Mouse (Mus musculus): ENCODE results near the gene Gaa. TPM values are rescaled to one million over a fixed set of nuclear protein-coding genes. Genes with fewer than 3 reads are reported as not detected.

The Gaa gene
- polyA plus RNA-seq, 1 experiment from 2014 or later: 66.0 TPM

DNA sequence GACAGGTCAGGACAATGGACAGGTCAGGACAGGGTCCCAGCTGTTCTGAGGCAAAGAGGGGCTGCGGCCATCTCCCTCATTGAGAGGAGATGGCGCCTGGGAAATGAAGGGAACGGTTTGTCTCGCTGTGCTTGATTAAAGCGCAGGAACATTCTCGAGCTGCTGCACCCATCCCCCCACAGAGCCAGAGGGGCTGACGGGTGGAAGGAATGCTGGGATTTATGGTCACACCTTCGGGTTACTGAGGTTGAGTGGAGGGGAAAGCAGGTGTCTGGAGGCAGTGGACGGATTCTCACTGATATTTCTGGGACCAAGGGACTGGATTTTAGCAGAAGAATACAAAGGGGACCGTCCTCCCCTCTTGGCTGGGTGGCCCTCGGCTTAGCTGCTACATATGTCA is 40.2 kb downstream of the Gaa start:
- H3K4me1 ChIP-seq (ENCODE audit: control insufficient read depth, insufficient read depth, low read length): no peaks in the 10 kb centered on the region
- no peak for ATAC-seq (ENCODE audit: low read depth)
- H3K27me3 ChIP-seq (ENCODE audit: control insufficient read depth, insufficient read depth, low read length): no peaks in the 10 kb centered on the region
- H3K27ac ChIP-seq (ENCODE audit: low read depth, low read length): no peak overlapping the region
- H3K9ac ChIP-seq (replicated peaks; ENCODE audit: low read depth, low read length): no peak overlapping the region
- H3K9me3 ChIP-seq (ENCODE audit: control insufficient read depth, low read length): no peaks in the 10 kb centered on the region
- WGBS: 21% methylated on average over 11 of the region's 11 CpGs
- no peaks in the 10 kb centered on the region for H3K36me3 ChIP-seq (ENCODE audit: control insufficient read depth, insufficient read depth, low read length)
- no peak overlapping the region for H3K4me2 ChIP-seq (ENCODE audit: low read depth, low read length)
- no peak overlapping the region for H3K4me3 ChIP-seq (ENCODE audit: low read depth, low read length)

DNA sequence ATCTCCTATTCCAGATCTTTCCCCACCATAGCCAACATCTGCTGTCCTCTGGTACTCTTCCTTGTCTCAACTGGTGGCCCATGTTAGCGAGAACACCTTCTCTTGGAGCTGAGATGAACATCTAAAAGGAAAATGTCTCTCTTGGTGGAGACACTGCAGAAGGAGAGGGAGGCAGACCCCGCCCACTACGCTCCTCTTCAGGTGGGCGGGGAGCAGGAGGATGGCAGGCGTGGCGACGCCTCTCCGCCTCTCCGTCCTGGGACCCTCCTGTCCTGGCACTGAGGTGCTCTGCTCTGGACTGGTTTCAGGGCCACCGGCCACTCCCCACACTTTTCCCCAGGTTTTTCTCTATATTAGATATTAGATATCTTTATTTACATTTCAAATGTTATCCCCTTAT is 42.9 kb downstream of the Gaa start:
- Histone ChIP-seq H3K9me3 (ENCODE audit: control insufficient read depth, low read length) (no peaks in the 10 kb centered on the region), H3K27me3 (ENCODE audit: control insufficient read depth, insufficient read depth, low read length) (no peaks in the 10 kb centered on the region), H3K27ac (ENCODE audit: low read depth, low read length) (no peak overlapping the region), H3K9ac (replicated peaks; ENCODE audit: low read depth, low read length) (no peak overlapping the region), H3K36me3 (ENCODE audit: control insufficient read depth, insufficient read depth, low read length) (no peaks in the 10 kb centered on the region), H3K4me3 (ENCODE audit: low read depth, low read length) (no peak overlapping the region), H3K4me1 (ENCODE audit: control insufficient read depth, insufficient read depth, low read length) (no peaks in the 10 kb centered on the region), H3K4me2 (ENCODE audit: low read depth, low read length) (no peak overlapping the region)
- 23% methylated on average over 9 of the region's 10 CpGs for WGBS
- ATAC-seq (ENCODE audit: low read depth): no peak

DNA sequence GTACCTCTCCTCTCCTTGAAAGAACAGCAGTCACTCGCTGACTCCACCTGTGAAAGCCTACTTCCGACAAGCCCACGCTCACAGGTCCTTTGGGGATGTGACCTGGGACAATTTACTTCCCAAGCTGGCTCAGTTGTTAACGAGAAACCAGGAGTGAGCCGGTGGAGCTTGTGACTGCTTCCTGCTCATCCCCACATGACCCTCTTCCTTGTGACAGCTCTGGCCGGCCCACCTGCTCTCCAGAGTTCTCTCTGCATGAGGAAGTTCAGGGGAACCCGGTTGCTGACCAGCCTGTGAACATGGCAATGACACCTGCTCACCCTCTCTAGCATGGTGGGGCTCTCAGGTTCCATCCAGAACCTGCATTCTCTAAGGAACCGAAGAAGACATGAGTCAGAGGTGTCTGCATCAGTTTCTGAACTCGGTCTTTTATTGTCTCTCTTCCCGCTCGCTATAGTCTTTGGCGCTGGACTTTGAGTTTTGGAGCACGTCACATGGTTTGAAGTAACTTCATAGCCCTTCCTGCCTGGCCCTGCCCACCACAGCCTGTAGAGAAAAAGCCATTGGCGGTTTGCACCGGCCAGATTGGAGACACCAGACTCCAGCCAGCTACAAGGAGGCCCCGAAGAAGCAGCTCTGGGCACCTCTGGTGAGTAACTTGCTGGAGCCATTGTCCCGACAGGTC is 46.7 kb downstream of the Gaa start:
- no peak for ATAC-seq (ENCODE audit: low read depth)
- Histone ChIP-seq H3K4me1 (ENCODE audit: control insufficient read depth, insufficient read depth, low read length) (no peaks in the 10 kb centered on the region), H3K27me3 (ENCODE audit: control insufficient read depth, insufficient read depth, low read length) (no peaks in the 10 kb centered on the region), H3K9me3 (ENCODE audit: control insufficient read depth, low read length) (no peaks in the 10 kb centered on the region), H3K4me3 (ENCODE audit: low read depth, low read length) (no peak overlapping the region), H3K36me3 (ENCODE audit: control insufficient read depth, insufficient read depth, low read length) (no peaks in the 10 kb centered on the region), H3K4me2 (ENCODE audit: low read depth, low read length) (no peak overlapping the region), H3K27ac (ENCODE audit: low read depth, low read length) (no peak overlapping the region), H3K9ac (replicated peaks; ENCODE audit: low read depth, low read length) (no peak overlapping the region)
- 82% methylated on average over 17 of the region's 17 CpGs for WGBS

DNA sequence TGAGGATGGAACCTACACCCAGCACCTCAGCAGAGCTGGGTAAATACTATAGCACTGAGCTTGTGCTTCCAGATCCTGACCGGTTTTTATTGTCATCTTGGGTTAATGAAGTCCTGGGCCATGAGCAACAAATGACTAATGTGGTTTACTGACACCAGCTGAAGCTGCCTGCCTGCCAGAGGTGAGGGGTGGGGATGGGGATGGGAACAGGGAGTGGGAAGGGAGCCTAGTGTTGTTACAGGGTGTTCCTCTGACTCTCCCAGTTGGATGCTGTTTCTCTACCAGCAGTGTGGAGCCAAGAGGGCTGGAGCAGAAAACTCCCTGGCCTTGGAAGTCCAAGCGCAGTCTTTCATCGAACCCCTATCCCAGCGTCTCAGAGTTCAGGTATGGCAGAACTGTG is 49.0 kb downstream of the Gaa start:
- WGBS: 89% methylated on average over 4 of the region's 4 CpGs
- Histone ChIP-seq H3K9ac (replicated peaks; ENCODE audit: low read depth, low read length) (no peak overlapping the region), H3K4me1 (ENCODE audit: control insufficient read depth, insufficient read depth, low read length) (no peaks in the 10 kb centered on the region), H3K4me2 (ENCODE audit: low read depth, low read length) (no peak overlapping the region), H3K27me3 (ENCODE audit: control insufficient read depth, insufficient read depth, low read length) (no peaks in the 10 kb centered on the region), H3K36me3 (ENCODE audit: control insufficient read depth, insufficient read depth, low read length) (no peaks in the 10 kb centered on the region), H3K27ac (ENCODE audit: low read depth, low read length) (no peak overlapping the region), H3K4me3 (ENCODE audit: low read depth, low read length) (no peak overlapping the region), H3K9me3 (ENCODE audit: control insufficient read depth, low read length) (no peaks in the 10 kb centered on the region)
- no peak for ATAC-seq (ENCODE audit: low read depth)

DNA sequence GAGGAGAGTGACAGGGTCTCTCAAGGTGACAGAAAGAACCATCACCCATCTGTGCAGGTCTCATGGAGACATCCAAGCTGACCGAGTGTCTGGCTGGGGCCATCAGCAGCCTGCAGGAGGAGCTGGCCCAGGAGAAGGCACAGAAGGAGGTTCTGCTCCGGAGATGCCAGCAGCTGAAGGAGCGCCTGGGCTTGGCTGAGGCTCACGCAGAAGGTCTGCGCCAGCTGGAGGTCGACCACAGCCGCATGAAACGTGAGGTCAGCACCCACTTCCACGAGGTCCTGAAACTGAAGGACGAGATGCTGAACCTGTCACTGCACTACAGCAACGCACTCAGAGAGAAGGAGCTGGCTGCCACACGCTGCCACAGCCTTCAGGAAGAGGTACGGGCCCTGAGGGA is 54.8 kb downstream of the Gaa start:
- no peaks in the 10 kb centered on the region for H3K27me3 ChIP-seq (ENCODE audit: control insufficient read depth, insufficient read depth, low read length)
- no peak overlapping the region for H3K27ac ChIP-seq (ENCODE audit: low read depth, low read length)
- H3K4me1 ChIP-seq (ENCODE audit: control insufficient read depth, insufficient read depth, low read length): no peaks in the 10 kb centered on the region
- H3K36me3 ChIP-seq (ENCODE audit: control insufficient read depth, insufficient read depth, low read length): no peaks in the 10 kb centered on the region
- no peak overlapping the region for H3K4me2 ChIP-seq (ENCODE audit: low read depth, low read length)
- H3K9me3 ChIP-seq (ENCODE audit: control insufficient read depth, low read length): no peaks in the 10 kb centered on the region
- ATAC-seq (ENCODE audit: low read depth): no peak
- WGBS: 79% methylated on average over 13 of the region's 13 CpGs
- no peak overlapping the region for H3K4me3 ChIP-seq (ENCODE audit: low read depth, low read length)
- H3K9ac ChIP-seq (replicated peaks; ENCODE audit: low read depth, low read length): no peak overlapping the region

DNA sequence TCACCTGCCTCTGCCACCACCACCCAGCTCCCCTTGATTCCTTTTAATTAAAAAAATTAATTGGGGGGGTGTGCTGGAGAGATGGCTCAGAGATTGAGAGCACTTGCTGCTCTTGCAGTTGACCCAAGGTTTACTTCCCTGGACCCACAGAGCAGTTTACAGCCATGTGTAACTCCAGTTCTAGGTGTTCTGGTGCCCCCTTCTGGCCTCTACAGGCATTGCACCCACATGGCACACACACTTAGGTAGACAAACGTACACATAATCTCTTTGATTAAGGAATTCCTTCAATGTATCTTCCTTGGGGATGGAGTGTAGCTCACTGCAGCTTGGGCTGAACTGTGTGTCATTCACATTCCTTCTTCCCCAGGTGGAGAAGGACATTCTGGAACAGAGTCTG is 57.4 kb downstream of the Gaa start:
- no peak for ATAC-seq (ENCODE audit: low read depth)
- WGBS: 91% methylated on average over 1 of the region's 1 CpGs
- Histone ChIP-seq H3K27ac (ENCODE audit: low read depth, low read length) (no peak overlapping the region), H3K36me3 (ENCODE audit: control insufficient read depth, insufficient read depth, low read length) (no peaks in the 10 kb centered on the region), H3K4me1 (ENCODE audit: control insufficient read depth, insufficient read depth, low read length) (no peaks in the 10 kb centered on the region), H3K9ac (replicated peaks; ENCODE audit: low read depth, low read length) (no peak overlapping the region), H3K4me2 (ENCODE audit: low read depth, low read length) (no peak overlapping the region), H3K27me3 (ENCODE audit: control insufficient read depth, insufficient read depth, low read length) (no peaks in the 10 kb centered on the region), H3K4me3 (ENCODE audit: low read depth, low read length) (no peak overlapping the region), H3K9me3 (ENCODE audit: control insufficient read depth, low read length) (no peaks in the 10 kb centered on the region)

DNA sequence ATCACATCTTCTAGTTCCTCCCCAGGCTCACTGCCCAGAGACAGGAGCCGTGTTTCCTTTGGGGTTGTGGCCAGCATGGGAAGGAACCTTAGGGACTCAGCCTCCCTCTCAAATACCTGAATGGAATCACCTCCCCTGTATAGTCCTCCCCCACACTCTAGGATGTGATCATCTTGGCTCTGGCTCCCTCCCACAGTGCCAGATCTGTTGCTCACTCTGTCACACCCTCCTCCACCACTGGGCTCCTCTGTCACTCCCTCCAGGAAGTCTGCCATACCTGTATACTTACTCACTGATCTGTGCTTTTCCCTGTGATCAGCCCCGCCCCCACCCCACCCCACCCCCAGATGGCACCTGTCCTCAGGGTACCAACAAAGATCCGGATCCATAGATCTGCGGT is 62.9 kb downstream of the Gaa start:
- H3K27ac ChIP-seq (ENCODE audit: low read depth, low read length): no peak overlapping the region
- no peaks in the 10 kb centered on the region for H3K9me3 ChIP-seq (ENCODE audit: control insufficient read depth, low read length)
- no peaks in the 10 kb centered on the region for H3K27me3 ChIP-seq (ENCODE audit: control insufficient read depth, insufficient read depth, low read length)
- WGBS: 67% methylated on average over 4 of the region's 4 CpGs
- no peak for ATAC-seq (ENCODE audit: low read depth)
- no peaks in the 10 kb centered on the region for H3K4me1 ChIP-seq (ENCODE audit: control insufficient read depth, insufficient read depth, low read length)
- no peak overlapping the region for H3K9ac ChIP-seq (replicated peaks; ENCODE audit: low read depth, low read length)
- no peak overlapping the region for H3K4me3 ChIP-seq (ENCODE audit: low read depth, low read length)
- no peak overlapping the region for H3K4me2 ChIP-seq (ENCODE audit: low read depth, low read length)
- no peaks in the 10 kb centered on the region for H3K36me3 ChIP-seq (ENCODE audit: control insufficient read depth, insufficient read depth, low read length)

DNA sequence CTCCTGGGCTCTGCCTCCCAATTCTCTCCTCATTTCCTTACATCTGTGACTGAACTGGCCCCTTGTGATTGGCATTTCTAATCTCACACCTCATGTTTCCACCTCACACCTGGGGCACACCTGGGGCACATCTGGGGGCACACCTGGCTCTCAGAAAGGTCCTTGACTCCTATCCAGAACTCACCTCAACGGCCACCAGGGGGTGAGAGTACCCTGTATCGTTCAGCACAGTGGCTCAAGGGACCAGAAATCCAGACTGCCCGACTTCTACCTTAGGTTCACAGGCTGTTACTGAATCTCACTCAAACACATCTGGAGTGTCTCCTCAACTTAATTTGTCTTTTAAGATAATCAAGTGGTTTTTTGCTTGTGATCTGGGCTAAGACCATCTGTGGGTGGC is 64.3 kb downstream of the Gaa start:
- Histone ChIP-seq H3K27me3 (ENCODE audit: control insufficient read depth, insufficient read depth, low read length) (no peaks in the 10 kb centered on the region), H3K4me3 (ENCODE audit: low read depth, low read length) (no peak overlapping the region), H3K4me2 (ENCODE audit: low read depth, low read length) (no peak overlapping the region), H3K9ac (replicated peaks; ENCODE audit: low read depth, low read length) (no peak overlapping the region), H3K27ac (ENCODE audit: low read depth, low read length) (no peak overlapping the region), H3K9me3 (ENCODE audit: control insufficient read depth, low read length) (no peaks in the 10 kb centered on the region), H3K36me3 (ENCODE audit: control insufficient read depth, insufficient read depth, low read length) (no peaks in the 10 kb centered on the region), H3K4me1 (ENCODE audit: control insufficient read depth, insufficient read depth, low read length) (no peaks in the 10 kb centered on the region)
- no peak for ATAC-seq (ENCODE audit: low read depth)
- WGBS: 50% methylated on average over 3 of the region's 3 CpGs

Data from neural tube, embryonic 14.5 days (tissue).